Mouse (Mus musculus) adrenal gland, adult 10 weeks (tissue): ENCODE data around the gene Ice1. TPM values are rescaled to one million over a fixed set of nuclear protein-coding genes. Genes with fewer than 3 reads are reported as not detected.

ENCODE experiments used
- polyA plus RNA-seq: library from polyadenylated mRNA; stranded (reverse); fragments of 350-450 nt; fragmentation: Illumina TruSeq; extraction: RNeasy Lipid Tissue Mini Kit (QIAGEN cat#74804); gene quantifications from one replicate; pipeline ENCODE4 v1.2.3, GENCODE M21; 2014; ENCODE audit warnings: low read depth, low replicate concordance

Ice1 gene
- polyA plus RNA-seq = 23.6 TPM

DNA sequence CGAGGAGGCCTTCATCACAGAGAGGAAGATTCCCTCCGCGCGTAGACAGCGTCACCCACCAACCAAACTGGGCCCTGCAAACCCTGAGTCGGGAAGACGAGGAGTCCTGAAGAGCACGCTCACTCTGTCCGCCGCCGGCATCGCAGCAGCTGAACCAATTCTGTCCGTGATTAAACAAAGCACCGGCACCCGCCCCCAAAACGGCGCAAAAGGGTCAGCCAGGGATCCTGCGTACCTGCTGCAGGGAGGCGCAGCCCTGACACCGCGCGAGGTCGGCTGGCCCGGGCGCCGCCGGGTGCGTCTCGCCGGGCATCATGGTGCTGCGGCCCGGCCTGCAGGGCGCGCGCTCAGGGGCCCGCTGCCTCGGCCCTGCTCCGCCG lies at the start of gene Ice1:
TSS of gene Ice1 (minus strand) at position 353 of the 380 bp plus-strand sequence.

Other genes starting within 250 kb of the Ice1 start
- not detected for gene Adamts16, start 204.2 kb upstream of the Ice1 start, polyA plus RNA-seq